Comparison of ENCODE assay signal across 17 mouse cellular contexts in genomic region chr1:61208386-61208785, GRCm38 (mm10).
"Had no signal": no experiment of that assay in that cellular context is flagged by ENCODE, and none has a peak within 500 bp of the region (broad histone marks: within the 10 kb centered on the region; RNA-seq: fewer than 3 reads in every experiment).

No protein-coding gene starts in this region.

- H3K4me3 ChIP-seq: liver, embryonic 13.5 days; liver, embryonic 15.5 days; lung, embryonic 15.5 days; megakaryocyte, embryonic 14.5 days; midbrain, embryonic 13.5 days; neural tube, embryonic 12.5 days; stomach, embryonic 15.5 days had no signal

- H3K9me3 ChIP-seq: liver, embryonic 13.5 days; liver, embryonic 15.5 days; lung, embryonic 15.5 days; megakaryocyte, embryonic 14.5 days; midbrain, embryonic 13.5 days; neural tube, embryonic 12.5 days; stomach, embryonic 15.5 days had no signal

- H3K9ac ChIP-seq: liver, embryonic 13.5 days; liver, embryonic 15.5 days; liver, postnatal 0 days; lung, embryonic 15.5 days; midbrain, embryonic 13.5 days; neural tube, embryonic 12.5 days; stomach, embryonic 15.5 days had no signal

- H3K36me3 ChIP-seq: liver, embryonic 13.5 days; liver, embryonic 15.5 days; lung, embryonic 15.5 days; midbrain, embryonic 13.5 days; neural tube, embryonic 12.5 days; stomach, embryonic 15.5 days had no signal

- H3K27ac ChIP-seq: liver, embryonic 13.5 days; liver, embryonic 15.5 days; lung, embryonic 15.5 days; macrophage; midbrain, embryonic 13.5 days; neural tube, embryonic 12.5 days; stomach, embryonic 15.5 days had no signal

- DNase-seq: liver, embryonic 13.5 days; liver, postnatal 0 days; lung, adult 2 months; lung, postnatal 14 days; right cerebral cortex, postnatal 14 days; thymus, adult 18-20 months; thymus, postnatal 14 days; thymus, postnatal 36 days had no signal

- ATAC-seq: liver, postnatal 0 days; lung, postnatal 0 days; midbrain, embryonic 13.5 days had no signal

- H3K27me3 ChIP-seq: liver, embryonic 13.5 days; liver, embryonic 15.5 days; lung, embryonic 15.5 days; megakaryocyte, embryonic 14.5 days; midbrain, embryonic 13.5 days; neural tube, embryonic 12.5 days; stomach, embryonic 15.5 days had no signal

- H3K4me2 ChIP-seq: liver, embryonic 13.5 days; liver, embryonic 15.5 days; lung, embryonic 15.5 days; midbrain, embryonic 11.5 days; midbrain, embryonic 13.5 days; neural tube, embryonic 12.5 days; stomach, embryonic 15.5 days had no signal

- H3K4me1 ChIP-seq: liver, embryonic 13.5 days; liver, embryonic 15.5 days; megakaryocyte, embryonic 14.5 days had no signal
